Mouse (Mus musculus): Measurements from ENCODE around the gene S100a6. TPM values are rescaled to one million over a fixed set of nuclear protein-coding genes. Genes with fewer than 3 reads are reported as not detected.

The S100a6 gene
- 404 and 418 TPM in 2 replicates for polyA plus RNA-seq (2012; rRNA removed)

GRCm38 (mm10) chr3:90612728-90613291, at the start of gene S100a6:
Gene S100a6 (plus strand): TSS chr3:90612882.

GRCm38 (mm10) chr3:90589947-90590346, 22.7 kb upstream of the S100a6 start, which contains the start of gene S100a2:
Gene S100a2 (plus strand): TSS chr3:90590247.

GRCm38 (mm10) chr3:90601486-90602110, 11.1 kb upstream of the S100a6 start, which contains the start of gene Gm42674:
Gene Gm42674 (plus strand): TSS chr3:90601904.

GRCm38 (mm10) chr3:90603623-90604022, 9.1 kb upstream of the S100a6 start, which contains the start of gene S100a4:
Gene S100a4 (plus strand): TSS chr3:90603771.

GRCm38 (mm10) chr3:90608223-90608622, 4.5 kb upstream of the S100a6 start, which contains the start of gene S100a5:
Gene S100a5 (plus strand): TSS chr3:90608523.

GRCm38 (mm10) chr3:90653717-90654116, 41.0 kb downstream of the S100a6 start, which contains the start of gene S100a7a:
Gene S100a7a (plus strand): TSS chr3:90654017.

GRCm38 (mm10) chr3:90668846-90669245, 56.2 kb downstream of the S100a6 start, which contains the start of gene S100a8:
Gene S100a8 (plus strand): TSS chr3:90668978.

Other genes with a start within 250 kb of the S100a6 start
- 89.8 and 106 TPM in 2 replicates for gene Slc27a3, start 222.9 kb upstream of the S100a6 start, polyA plus RNA-seq (2012; rRNA removed)
- 52.9 and 54.0 TPM in 2 replicates for gene Ints3, start 179.3 kb upstream of the S100a6 start, polyA plus RNA-seq (2012; rRNA removed)
- gene Npr1, start 147.0 kb upstream of the S100a6 start, polyA plus RNA-seq (2012; rRNA removed), result 182 and 195 TPM in 2 replicates
- 22.2 and 28.1 TPM in 2 replicates for gene Ilf2, start 136.8 kb upstream of the S100a6 start, polyA plus RNA-seq (2012; rRNA removed)
- 28.8 and 37.7 TPM in 2 replicates for gene Snapin, start 121.8 kb upstream of the S100a6 start, polyA plus RNA-seq (2012; rRNA removed)
- 51.9 and 52.0 TPM in 2 replicates for gene Chtop, start 103.4 kb upstream of the S100a6 start, polyA plus RNA-seq (2012; rRNA removed)
- 48.7 and 59.7 TPM in 2 replicates for gene S100a1, start 98.5 kb upstream of the S100a6 start, polyA plus RNA-seq (2012; rRNA removed)
- gene S100a13, start 98.4 kb upstream of the S100a6 start, polyA plus RNA-seq (2012; rRNA removed), result 19.4 and 20.1 TPM in 2 replicates
- 0.15 and 0.22 TPM in 2 replicates for gene S100a14, start 86.0 kb upstream of the S100a6 start, polyA plus RNA-seq (2012; rRNA removed)
- gene S100a16, start 75.6 kb upstream of the S100a6 start, polyA plus RNA-seq (2012; rRNA removed), result 121 and 140 TPM in 2 replicates
- gene S100a3, start 52.3 kb upstream of the S100a6 start, polyA plus RNA-seq (2012; rRNA removed), result 2.2 and 2.4 TPM in 2 replicates
- not detected in 2 replicates for gene S100a2, start 22.6 kb upstream of the S100a6 start, polyA plus RNA-seq (2012; rRNA removed)
- not detected in 2 replicates for gene Gm42674, start 11.0 kb upstream of the S100a6 start, polyA plus RNA-seq (2012; rRNA removed)
- 31.2 and 38.9 TPM in 2 replicates for gene S100a4, start 9.1 kb upstream of the S100a6 start, polyA plus RNA-seq (2012; rRNA removed)
- gene S100a5, start 4.4 kb upstream of the S100a6 start, polyA plus RNA-seq (2012; rRNA removed), result not detected in 2 replicates
- gene S100a7a, start 41.1 kb downstream of the S100a6 start, polyA plus RNA-seq (2012; rRNA removed), result 0.59 and 0.87 TPM in 2 replicates
- not detected in 2 replicates for gene S100a8, start 56.1 kb downstream of the S100a6 start, polyA plus RNA-seq (2012; rRNA removed)
- gene S100a9, start 82.8 kb downstream of the S100a6 start, polyA plus RNA-seq (2012; rRNA removed), result not detected in 2 replicates
- gene Pglyrp4, start 114.0 kb downstream of the S100a6 start, polyA plus RNA-seq (2012; rRNA removed), result not detected in 2 replicates
- not detected in 2 replicates for gene Gm5849, start 165.0 kb downstream of the S100a6 start, polyA plus RNA-seq (2012; rRNA removed)

Data from ovary, adult 2 months (tissue).